In genomic region chr8:104387980-104388379, GRCm38 (mm10) we compare ENCODE assay signal across 10 mouse cellular contexts. TPM values are rescaled to one million over a fixed set of nuclear protein-coding genes. Genes with fewer than 3 reads are reported as not detected.
DNase-seq lines count a peak whose midpoint lies in the region; ATAC-seq and TF ChIP-seq lines count a peak whose summit lies in the region.
"Had no signal": no experiment of that assay in that cellular context is flagged by ENCODE, and none has a peak within 500 bp of the region (broad histone marks: within the 10 kb centered on the region; RNA-seq: fewer than 3 reads in every experiment).

No protein-coding gene starts in this region.

- no peak for TF ChIP-seq EP300 in stomach, postnatal 0 days (optimal IDR thresholded peaks at IDR 0.05)

- DNase-seq in forebrain, embryonic 14.5 days (ENCODE audit: low spot score) = no peak
- DNase-seq in forebrain, embryonic 11.5 days (ENCODE audit: low spot score) = no peak
- peak; percentile 28 for DNase-seq in urinary bladder, postnatal 25 days (ENCODE audit: low spot score)
- DNase-seq in urinary bladder, postnatal 4 days (ENCODE audit: low spot score in 2 of 2) = no peak
- DNase-seq in kidney, postnatal 10 days = peak; percentile 84
- DNase-seq in stomach, postnatal 0 days (ENCODE audit: low spot score) = peak; percentile 85
- no peak for DNase-seq in spleen, postnatal 14 days (ENCODE audit: low spot score in 2 of 2)
- DNase-seq in retina, embryonic 14.5 days (ENCODE audit: low spot score) = no peak
- DNase-seq: right cerebral cortex, postnatal 14 days had no signal

- H3K27me3 ChIP-seq in forebrain, embryonic 14.5 days (replicated peaks; ENCODE audit: control insufficient read depth, insufficient read depth, low read length) = no peaks in the 10 kb centered on the region
- no peaks in the 10 kb centered on the region for H3K27me3 ChIP-seq in forebrain, embryonic 11.5 days (ENCODE audit: control insufficient read depth, insufficient read depth, low read length)
- H3K27me3 ChIP-seq in stomach, postnatal 0 days (ENCODE audit: control insufficient read depth, insufficient read depth, low read length) = no peaks in the 10 kb centered on the region
- H3K27me3 ChIP-seq: midbrain, embryonic 13.5 days had no signal

- WGBS in forebrain, embryonic 14.5 days = 94% methylated on average over 2 of the region's 2 CpGs
- 83% methylated on average over 2 of the region's 2 CpGs for WGBS in forebrain, embryonic 11.5 days
- 60% methylated on average over 2 of the region's 2 CpGs for WGBS in stomach, postnatal 0 days

- H3K4me2 ChIP-seq in forebrain, embryonic 14.5 days (ENCODE audit: low read length) = no peak overlapping the region
- H3K4me2 ChIP-seq in forebrain, embryonic 11.5 days (ENCODE audit: low read depth, low read length, severe bottlenecking) = no peak overlapping the region
- no peak overlapping the region for H3K4me2 ChIP-seq in stomach, postnatal 0 days (replicated peaks; ENCODE audit: low read depth)
- H3K4me2 ChIP-seq: midbrain, embryonic 13.5 days had no signal

- no peak for TF ChIP-seq CTCF in stomach, postnatal 0 days (IDR thresholded peaks at IDR 0.05; ENCODE audit: low read depth)

- H3K9me3 ChIP-seq in forebrain, embryonic 14.5 days (replicated peaks; ENCODE audit: control insufficient read depth, low read length) = no peaks in the 10 kb centered on the region
- no peaks in the 10 kb centered on the region for H3K9me3 ChIP-seq in forebrain, embryonic 11.5 days (ENCODE audit: control insufficient read depth, low read length)
- H3K9me3 ChIP-seq in stomach, postnatal 0 days (ENCODE audit: control insufficient read depth, low read length) = no peaks in the 10 kb centered on the region
- H3K9me3 ChIP-seq: midbrain, embryonic 13.5 days had no signal

- no peak overlapping the region for H3K9ac ChIP-seq in forebrain, embryonic 14.5 days (ENCODE audit: low read length)
- no peak overlapping the region for H3K9ac ChIP-seq in forebrain, embryonic 11.5 days (ENCODE audit: low read length)
- no peak overlapping the region for H3K9ac ChIP-seq in stomach, postnatal 0 days (ENCODE audit: low read length)
- H3K9ac ChIP-seq: midbrain, embryonic 13.5 days had no signal

- peak; percentile 31 for ATAC-seq in forebrain, embryonic 14.5 days
- no peak; the same call in 1 of the 2 replicates for ATAC-seq in forebrain, embryonic 11.5 days (replicated peaks; ENCODE audit: low FRiP score)
- ATAC-seq in stomach, postnatal 0 days (ENCODE audit: low FRiP score, low TSS enrichment) = peak; percentile 78
- ATAC-seq: midbrain, embryonic 13.5 days had no signal

- no peak overlapping the region for H3K27ac ChIP-seq in forebrain, embryonic 14.5 days (ENCODE audit: low read depth, low read length)
- H3K27ac ChIP-seq in forebrain, embryonic 11.5 days (ENCODE audit: low read depth, low read length) = no peak overlapping the region
- H3K27ac ChIP-seq in stomach, postnatal 0 days (replicated peaks) = peak overlapping the region; percentile 50
- H3K27ac ChIP-seq: midbrain, embryonic 13.5 days had no signal

- no peak overlapping the region for H3K4me3 ChIP-seq in forebrain, embryonic 14.5 days (ENCODE audit: low read depth, low read length)
- H3K4me3 ChIP-seq in forebrain, embryonic 11.5 days (ENCODE audit: low read depth, low read length) = no peak overlapping the region
- H3K4me3 ChIP-seq in stomach, postnatal 0 days (ENCODE audit: low read depth, low read length) = no peak overlapping the region
- H3K4me3 ChIP-seq: midbrain, embryonic 13.5 days had no signal

- H3K4me1 ChIP-seq in forebrain, embryonic 14.5 days (ENCODE audit: control insufficient read depth, insufficient read depth, low read length) = peaks cover 7% of the 10 kb centered on the region; the same call in 1 of the 2 replicates
- peaks cover 7% of the 10 kb centered on the region; the same call in 1 of the 2 replicates for H3K4me1 ChIP-seq in forebrain, embryonic 11.5 days (replicated peaks; ENCODE audit: control insufficient read depth, insufficient read depth, low read length)
- H3K4me1 ChIP-seq in stomach, postnatal 0 days (replicated peaks; ENCODE audit: control insufficient read depth, insufficient read depth) = peaks cover 12% of the 10 kb centered on the region

- no peaks in the 10 kb centered on the region for H3K36me3 ChIP-seq in forebrain, embryonic 14.5 days (ENCODE audit: control insufficient read depth, insufficient read depth, low read length)
- no peaks in the 10 kb centered on the region for H3K36me3 ChIP-seq in forebrain, embryonic 11.5 days (ENCODE audit: control insufficient read depth, insufficient read depth, low read length)
- no peaks in the 10 kb centered on the region for H3K36me3 ChIP-seq in stomach, postnatal 0 days (ENCODE audit: control insufficient read depth, insufficient read depth, low read length)
- H3K36me3 ChIP-seq: midbrain, embryonic 13.5 days had no signal

RNA-seq across cellular contexts. Expression of gene Cmtm4, which starts 7.6 kb away (rescaled TPM):
- polyA plus RNA-seq in forebrain, embryonic 14.5 days (2014; fragmentation: Nextera tagmentation; extraction: Ambion mirVana) = 3.5 and 3.7 TPM in 2 replicates
- 3.3 and 3.6 TPM in 2 replicates for polyA plus RNA-seq in forebrain, embryonic 11.5 days (2014; fragmentation: Nextera tagmentation; extraction: Ambion mirVana)
- polyA plus RNA-seq in stomach, postnatal 0 days (2015; fragmentation: Nextera tagmentation; extraction: Ambion mirVana) = 4.6 and 4.8 TPM in 2 replicates

RNA-seq across cellular contexts. Expression of gene Cmtm3, which starts 48.8 kb away (rescaled TPM):
- 37.5 and 38.8 TPM in 2 replicates for polyA plus RNA-seq in forebrain, embryonic 14.5 days (2014; fragmentation: Nextera tagmentation; extraction: Ambion mirVana)
- polyA plus RNA-seq in forebrain, embryonic 11.5 days (2014; fragmentation: Nextera tagmentation; extraction: Ambion mirVana) = 66.8 and 70.9 TPM in 2 replicates
- polyA plus RNA-seq in stomach, postnatal 0 days (2015; fragmentation: Nextera tagmentation; extraction: Ambion mirVana) = 48.4 and 52.1 TPM in 2 replicates

RNA-seq across cellular contexts. Expression of gene Dync1li2, which starts 54.9 kb away (rescaled TPM):
- polyA plus RNA-seq in forebrain, embryonic 14.5 days (2014; fragmentation: Nextera tagmentation; extraction: Ambion mirVana) = 61.1 and 74.0 TPM in 2 replicates
- 101 and 105 TPM in 2 replicates for polyA plus RNA-seq in forebrain, embryonic 11.5 days (2014; fragmentation: Nextera tagmentation; extraction: Ambion mirVana)
- 31.9 and 33.0 TPM in 2 replicates for polyA plus RNA-seq in stomach, postnatal 0 days (2015; fragmentation: Nextera tagmentation; extraction: Ambion mirVana)

Comparison
In these comparisons a context has a peak if more than half of its experiments do, and no peak if none do; other contexts are left out.
1. DNase-seq: peak in urinary bladder, postnatal 25 days (single experiment), kidney, postnatal 10 days (single experiment) and stomach, postnatal 0 days (single experiment); none in forebrain, embryonic 14.5 days (single experiment), forebrain, embryonic 11.5 days (single experiment), urinary bladder, postnatal 4 days (0 of 2), spleen, postnatal 14 days (0 of 2) and retina, embryonic 14.5 days (single experiment).